Mouse (Mus musculus): Measurements from ENCODE around the gene Fzr1. TPM values are rescaled to one million over a fixed set of nuclear protein-coding genes. Genes with fewer than 3 reads are reported as not detected.

The Fzr1 gene
- polyA plus RNA-seq, 1 experiment from 2014 or later = 83.0 TPM

DNA sequence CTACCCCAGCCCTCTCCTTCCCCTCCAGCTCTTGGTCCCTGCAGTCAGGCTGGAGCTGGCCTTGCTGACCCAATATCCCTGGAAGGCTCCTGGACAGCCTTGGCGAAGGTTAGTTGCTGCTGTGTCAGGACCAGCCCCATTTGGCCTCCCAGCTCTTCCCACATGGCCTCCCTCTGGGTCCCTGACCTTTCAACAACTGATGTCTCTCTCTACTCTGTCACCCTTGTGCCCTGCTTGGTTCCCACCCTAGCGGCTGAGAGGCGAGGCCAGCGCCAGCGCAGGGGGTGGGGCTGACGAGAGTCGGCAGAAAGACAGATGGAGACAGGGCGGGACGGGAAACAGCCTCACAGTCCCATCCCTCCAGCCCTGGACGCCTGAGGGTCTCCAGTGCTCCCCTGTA lies 49.9 kb downstream of the Fzr1 start, which contains the start of gene Tbxa2r:
Tbxa2r (plus strand) TSS at position 346 of the 400 bp plus-strand sequence.
- H3K9me3 ChIP-seq (ENCODE audit: control insufficient read depth, low read length) = no peaks in the 10 kb centered on the region
- H3K9ac ChIP-seq (ENCODE audit: low read depth, low read length) = no peak within 1 kb of the TSS
- ATAC-seq (ENCODE audit: low FRiP score) (peak; percentile 21; the same call in 1 of the 2 replicates), DNase-seq (ENCODE audit: low spot score) (no peak)
- peak within 1 kb of the TSS; percentile 24; the same call in 1 of the 2 replicates for H3K27ac ChIP-seq (ENCODE audit: low read depth, low read length)
- H3K27me3 ChIP-seq (ENCODE audit: control insufficient read depth, insufficient read depth, low read length) = peaks cover 12% of the 10 kb centered on the region
- H3K36me3 ChIP-seq (ENCODE audit: control insufficient read depth, insufficient read depth, low read length) = peaks cover 22% of the 10 kb centered on the region
- H3K4me1 ChIP-seq (replicated peaks; ENCODE audit: control insufficient read depth, insufficient read depth, low read length) = no peaks in the 10 kb centered on the region; the same call in 1 of the 2 replicates
- 10% methylated on average over 10 of the region's 10 CpGs for WGBS
- H3K4me3 ChIP-seq (ENCODE audit: low read depth, low read length) = no peak within 1 kb of the TSS
- no peak within 1 kb of the TSS for H3K4me2 ChIP-seq (replicated peaks; ENCODE audit: low read depth, low read length)

DNA sequence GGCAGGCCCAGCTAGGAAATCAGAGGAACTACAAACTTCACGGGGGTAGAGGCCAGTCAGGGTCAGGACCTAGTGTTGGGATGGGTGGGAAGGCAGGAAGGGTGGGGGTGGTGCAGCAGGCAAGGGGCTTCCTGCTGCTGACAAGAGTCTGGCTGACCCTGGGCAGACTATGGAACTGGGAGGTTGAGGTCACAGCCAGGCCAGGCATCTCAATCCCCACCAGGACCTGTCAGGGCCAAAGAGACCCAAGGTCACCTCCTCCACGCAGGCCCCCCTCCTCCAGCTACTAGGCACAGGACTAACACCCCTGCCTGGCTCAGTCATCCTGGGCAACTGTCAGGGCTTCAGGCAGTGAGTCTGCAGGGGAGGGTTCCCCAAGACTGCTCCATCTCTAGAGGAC lies 50.4 kb downstream of the Fzr1 start:
- H3K36me3 ChIP-seq (ENCODE audit: control insufficient read depth, insufficient read depth, low read length) = peaks cover 23% of the 10 kb centered on the region
- no peaks in the 10 kb centered on the region for H3K9me3 ChIP-seq (ENCODE audit: control insufficient read depth, low read length)
- H3K4me3 ChIP-seq (ENCODE audit: low read depth, low read length) = no peak overlapping the region
- H3K27me3 ChIP-seq (ENCODE audit: control insufficient read depth, insufficient read depth, low read length) = peaks cover 9% of the 10 kb centered on the region
- DNase-seq (ENCODE audit: low spot score) (no peak), ATAC-seq (ENCODE audit: low FRiP score) (no peak)
- H3K27ac ChIP-seq (ENCODE audit: low read depth, low read length) = peak overlapping the region; percentile 24; the same call in 1 of the 2 replicates
- no peak overlapping the region for H3K4me2 ChIP-seq (replicated peaks; ENCODE audit: low read depth, low read length)
- H3K4me1 ChIP-seq (replicated peaks; ENCODE audit: control insufficient read depth, insufficient read depth, low read length) = no peaks in the 10 kb centered on the region; the same call in 1 of the 2 replicates
- H3K9ac ChIP-seq (ENCODE audit: low read depth, low read length) = no peak overlapping the region
- WGBS = 46% methylated on average over 2 of the region's 2 CpGs

DNA sequence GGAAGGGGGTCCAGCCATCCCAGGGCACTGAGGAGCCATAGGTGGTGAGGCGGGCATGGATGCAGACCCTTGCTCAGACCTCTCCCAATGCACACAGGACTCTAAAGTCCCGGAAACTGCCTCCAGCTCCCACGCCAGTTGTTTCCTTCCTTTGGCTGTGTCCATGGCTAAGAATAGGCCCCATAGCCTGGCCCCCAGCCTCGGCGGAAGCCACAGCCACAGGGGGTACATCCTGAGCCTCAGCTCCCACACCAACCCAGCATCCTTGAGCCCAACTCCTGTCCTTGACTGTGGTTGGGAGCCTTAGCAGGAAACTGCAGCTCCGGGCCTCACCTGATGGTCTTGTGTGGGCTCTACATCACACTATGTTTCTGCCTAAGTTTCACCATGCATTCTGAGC lies 51.5 kb downstream of the Fzr1 start:
- Histone ChIP-seq H3K4me3 (ENCODE audit: low read depth, low read length) (no peak overlapping the region), H3K27me3 (ENCODE audit: control insufficient read depth, insufficient read depth, low read length) (no peaks in the 10 kb centered on the region), H3K4me2 (replicated peaks; ENCODE audit: low read depth, low read length) (no peak overlapping the region), H3K27ac (ENCODE audit: low read depth, low read length) (no peak overlapping the region; the same call in 1 of the 2 replicates), H3K9ac (ENCODE audit: low read depth, low read length) (no peak overlapping the region), H3K4me1 (replicated peaks; ENCODE audit: control insufficient read depth, insufficient read depth, low read length) (peaks cover 4% of the 10 kb centered on the region; the same call in 1 of the 2 replicates), H3K36me3 (ENCODE audit: control insufficient read depth, insufficient read depth, low read length) (peaks cover 26% of the 10 kb centered on the region), H3K9me3 (ENCODE audit: control insufficient read depth, low read length) (no peaks in the 10 kb centered on the region)
- ATAC-seq (ENCODE audit: low FRiP score) = no peak
- WGBS = 80% methylated on average over 6 of the region's 6 CpGs
- no peak for DNase-seq (ENCODE audit: low spot score)

DNA sequence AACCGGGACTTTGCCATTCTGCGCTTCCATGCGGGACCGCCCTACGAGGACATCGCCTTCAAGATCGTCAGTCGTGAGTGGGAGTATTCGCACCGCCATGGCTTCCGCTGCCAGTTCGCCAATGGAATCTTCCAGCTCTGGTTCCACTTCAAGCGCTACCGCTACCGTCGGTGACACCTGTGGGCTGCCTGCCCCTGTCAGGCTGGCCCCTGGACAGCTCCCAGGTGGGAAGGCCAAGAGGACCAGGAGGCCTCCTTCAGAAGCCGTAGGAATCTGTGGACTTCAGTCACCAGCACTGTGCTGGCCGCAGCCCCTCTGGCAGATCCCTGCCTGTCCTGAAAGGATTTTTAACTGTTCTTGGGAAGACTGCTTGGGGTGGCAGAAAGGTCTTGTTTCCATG lies 52.5 kb downstream of the Fzr1 start:
- ATAC-seq (ENCODE audit: low FRiP score) (no peak), DNase-seq (ENCODE audit: low spot score) (no peak)
- H3K4me3 ChIP-seq (ENCODE audit: low read depth, low read length) = no peak overlapping the region
- H3K9ac ChIP-seq (ENCODE audit: low read depth, low read length) = no peak overlapping the region
- no peaks in the 10 kb centered on the region for H3K9me3 ChIP-seq (ENCODE audit: control insufficient read depth, low read length)
- peaks cover 26% of the 10 kb centered on the region for H3K36me3 ChIP-seq (ENCODE audit: control insufficient read depth, insufficient read depth, low read length)
- no peak overlapping the region for H3K27ac ChIP-seq (ENCODE audit: low read depth, low read length)
- H3K4me2 ChIP-seq (replicated peaks; ENCODE audit: low read depth, low read length) = no peak overlapping the region
- peaks cover 5% of the 10 kb centered on the region; the same call in 1 of the 2 replicates for H3K4me1 ChIP-seq (replicated peaks; ENCODE audit: control insufficient read depth, insufficient read depth, low read length)
- no peaks in the 10 kb centered on the region for H3K27me3 ChIP-seq (ENCODE audit: control insufficient read depth, insufficient read depth, low read length)
- WGBS = 94% methylated on average over 18 of the region's 18 CpGs

DNA sequence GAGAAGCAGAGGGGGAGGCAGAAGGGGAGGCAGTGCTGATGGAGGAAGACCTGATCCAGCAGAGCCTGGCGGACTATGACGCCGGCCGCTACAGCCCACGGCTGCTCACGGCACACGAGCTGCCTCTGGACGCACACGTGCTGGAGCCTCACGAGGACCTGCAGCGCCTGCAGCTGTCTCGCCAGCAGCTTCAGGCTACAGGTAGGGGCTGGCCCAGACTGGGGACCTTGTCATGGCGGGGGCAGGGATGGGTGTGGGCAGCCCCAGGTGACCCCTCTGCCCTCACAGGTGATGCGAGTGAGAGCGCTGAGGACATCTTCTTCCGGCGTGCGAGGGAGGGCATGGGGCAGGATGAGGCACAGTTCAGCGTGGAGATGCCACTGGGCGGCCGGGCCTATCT lies 53.1 kb downstream of the Fzr1 start:
- Histone ChIP-seq H3K27ac (ENCODE audit: low read depth, low read length) (no peak overlapping the region), H3K36me3 (ENCODE audit: control insufficient read depth, insufficient read depth, low read length) (peaks cover 26% of the 10 kb centered on the region), H3K4me2 (replicated peaks; ENCODE audit: low read depth, low read length) (no peak overlapping the region), H3K9me3 (ENCODE audit: control insufficient read depth, low read length) (no peaks in the 10 kb centered on the region), H3K27me3 (ENCODE audit: control insufficient read depth, insufficient read depth, low read length) (no peaks in the 10 kb centered on the region), H3K4me1 (replicated peaks; ENCODE audit: control insufficient read depth, insufficient read depth, low read length) (peaks cover 5% of the 10 kb centered on the region; the same call in 1 of the 2 replicates), H3K9ac (ENCODE audit: low read depth, low read length) (no peak overlapping the region), H3K4me3 (ENCODE audit: low read depth, low read length) (no peak overlapping the region)
- 96% methylated on average over 21 of the region's 21 CpGs for WGBS
- no peak for ATAC-seq (ENCODE audit: low FRiP score)
- no peak for DNase-seq (ENCODE audit: low spot score)

DNA sequence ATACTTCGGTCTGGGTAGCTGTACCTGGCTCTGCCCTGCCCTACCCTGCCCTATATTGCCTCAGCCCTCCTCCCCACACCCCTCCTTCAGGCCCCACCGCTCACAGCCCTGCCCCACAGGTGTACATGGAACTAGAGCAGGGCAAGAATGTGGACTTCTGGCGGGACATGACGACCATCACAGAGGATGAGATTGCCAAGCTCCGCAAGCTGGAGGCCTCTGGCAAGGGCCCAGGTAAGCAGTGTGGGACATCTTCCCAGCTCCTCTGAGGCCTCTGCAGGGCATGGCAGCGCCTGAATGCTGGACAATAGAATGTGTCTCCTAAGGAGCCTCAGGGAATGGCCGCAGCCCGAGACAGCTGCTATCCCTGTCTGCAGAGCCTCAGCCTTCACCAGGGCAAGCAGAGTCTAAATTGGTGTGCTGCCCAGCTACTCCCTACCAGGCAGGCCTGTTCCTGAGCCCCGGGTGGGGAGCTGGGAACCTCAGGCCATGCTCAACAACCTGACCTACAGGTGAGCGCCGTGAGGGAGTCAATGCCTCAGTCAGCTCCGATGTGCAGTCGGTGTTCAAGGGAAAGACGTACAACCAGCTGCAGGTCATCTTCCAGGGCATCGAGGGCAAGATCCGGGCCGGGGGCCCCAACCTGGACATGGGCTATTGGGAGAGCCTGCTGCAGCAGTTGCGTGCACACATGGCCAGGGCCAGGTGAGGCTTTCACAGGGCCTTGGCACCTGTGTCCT lies 54.4 kb downstream of the Fzr1 start:
- H3K4me3 ChIP-seq (ENCODE audit: low read depth, low read length) = no peak overlapping the region
- H3K4me1 ChIP-seq (replicated peaks; ENCODE audit: control insufficient read depth, insufficient read depth, low read length) = peaks cover 10% of the 10 kb centered on the region
- H3K36me3 ChIP-seq (ENCODE audit: control insufficient read depth, insufficient read depth, low read length) = peaks cover 26% of the 10 kb centered on the region
- ATAC-seq (ENCODE audit: low FRiP score) (no peak), DNase-seq (ENCODE audit: low spot score) (no peak)
- no peak overlapping the region for H3K4me2 ChIP-seq (replicated peaks; ENCODE audit: low read depth, low read length)
- no peaks in the 10 kb centered on the region for H3K27me3 ChIP-seq (ENCODE audit: control insufficient read depth, insufficient read depth, low read length)
- no peak overlapping the region for H3K9ac ChIP-seq (ENCODE audit: low read depth, low read length)
- H3K9me3 ChIP-seq (ENCODE audit: control insufficient read depth, low read length) = no peaks in the 10 kb centered on the region
- 94% methylated on average over 18 of the region's 18 CpGs for WGBS
- no peak overlapping the region for H3K27ac ChIP-seq (ENCODE audit: low read depth, low read length)

DNA sequence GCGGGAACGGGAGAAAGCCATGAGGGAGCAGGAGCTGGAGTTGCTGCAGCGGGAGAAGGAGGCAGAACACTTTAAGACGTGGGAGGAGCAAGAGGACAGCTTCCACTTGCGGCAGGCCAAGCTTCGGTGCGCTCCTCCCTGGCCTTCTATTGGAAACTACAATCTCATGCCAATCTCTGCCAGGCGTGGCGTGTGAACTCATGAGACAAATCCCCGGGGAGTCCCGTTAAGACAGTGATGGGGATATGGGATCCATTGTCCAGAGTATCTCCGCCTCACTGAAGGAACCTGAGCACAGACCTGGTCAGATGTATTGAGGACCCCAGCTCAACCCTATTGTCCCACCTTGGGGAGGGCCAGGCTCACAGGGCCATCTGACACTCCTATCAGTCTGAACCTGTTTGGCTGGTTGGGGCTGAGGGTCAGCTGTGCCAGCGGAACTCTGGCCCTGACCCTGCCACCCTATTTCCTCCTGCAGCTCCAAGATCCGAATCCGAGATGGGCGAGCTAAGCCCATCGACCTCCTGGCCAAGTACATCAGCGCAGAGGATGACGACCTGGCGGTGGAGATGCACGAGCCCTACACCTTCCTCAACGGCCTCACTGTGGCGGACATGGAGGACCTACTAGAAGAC lies 55.1 kb downstream of the Fzr1 start:
- peaks cover 26% of the 10 kb centered on the region for H3K36me3 ChIP-seq (ENCODE audit: control insufficient read depth, insufficient read depth, low read length)
- peaks cover 13% of the 10 kb centered on the region for H3K4me1 ChIP-seq (replicated peaks; ENCODE audit: control insufficient read depth, insufficient read depth, low read length)
- H3K27me3 ChIP-seq (ENCODE audit: control insufficient read depth, insufficient read depth, low read length) = no peaks in the 10 kb centered on the region
- no peak overlapping the region for H3K9ac ChIP-seq (ENCODE audit: low read depth, low read length)
- no peak overlapping the region for H3K27ac ChIP-seq (ENCODE audit: low read depth, low read length)
- ATAC-seq (ENCODE audit: low FRiP score) (no peak), DNase-seq (ENCODE audit: low spot score) (no peak)
- no peak overlapping the region for H3K4me2 ChIP-seq (replicated peaks; ENCODE audit: low read depth, low read length)
- no peak overlapping the region for H3K4me3 ChIP-seq (ENCODE audit: low read depth, low read length)
- 94% methylated on average over 23 of the region's 23 CpGs for WGBS
- H3K9me3 ChIP-seq (ENCODE audit: control insufficient read depth, low read length) = no peaks in the 10 kb centered on the region

DNA sequence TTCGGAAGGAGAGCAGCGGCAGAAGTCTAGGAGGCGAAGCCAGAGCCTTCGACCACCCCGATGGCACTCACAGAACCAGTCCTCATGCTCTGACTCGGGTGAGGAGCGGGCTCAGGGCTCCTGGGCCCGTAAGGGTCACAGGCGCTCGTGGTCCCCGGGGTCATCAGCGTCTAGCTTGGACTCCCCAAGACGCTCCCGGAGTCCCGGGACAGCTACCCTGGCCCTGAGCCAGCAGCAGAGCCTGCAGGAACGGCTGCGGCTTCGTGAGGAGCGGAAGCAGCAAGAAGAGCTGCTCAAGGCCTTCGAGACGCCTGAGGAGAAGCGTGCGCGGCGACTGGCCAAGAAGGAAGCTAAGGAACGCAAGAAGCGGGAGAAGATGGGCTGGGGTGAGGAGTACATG lies 55.9 kb downstream of the Fzr1 start:
- WGBS = 94% methylated on average over 27 of the region's 27 CpGs
- H3K9me3 ChIP-seq (ENCODE audit: control insufficient read depth, low read length) = no peaks in the 10 kb centered on the region
- no peaks in the 10 kb centered on the region for H3K27me3 ChIP-seq (ENCODE audit: control insufficient read depth, insufficient read depth, low read length)
- peak overlapping the region; percentile 99; the same call in 1 of the 2 replicates for H3K4me3 ChIP-seq (ENCODE audit: low read depth, low read length)
- no peak for DNase-seq (ENCODE audit: low spot score)
- H3K9ac ChIP-seq (ENCODE audit: low read depth, low read length) = no peak overlapping the region
- no peak overlapping the region for H3K27ac ChIP-seq (ENCODE audit: low read depth, low read length)
- H3K36me3 ChIP-seq (ENCODE audit: control insufficient read depth, insufficient read depth, low read length) = peaks cover 26% of the 10 kb centered on the region
- 0 out of 2 replicates have a peak overlapping the region, but pooled peaks have one; percentile 78 for H3K4me2 ChIP-seq (replicated peaks; ENCODE audit: low read depth, low read length)
- no peak for ATAC-seq (ENCODE audit: low FRiP score)
- peaks cover 13% of the 10 kb centered on the region for H3K4me1 ChIP-seq (replicated peaks; ENCODE audit: control insufficient read depth, insufficient read depth, low read length)
